ENCODE assay signal across 9 mouse cellular contexts in genomic region chr6:140484170-140484569, GRCm38 (mm10).
DNase-seq lines count a peak whose midpoint lies in the region; ATAC-seq and TF ChIP-seq lines count a peak whose summit lies in the region.
"Had no signal": no experiment of that assay in that cellular context is flagged by ENCODE, and none has a peak within 500 bp of the region (broad histone marks: within the 10 kb centered on the region; RNA-seq: fewer than 3 reads in every experiment).

No protein-coding gene starts in this region.

- no peak overlapping the region for H3K9ac ChIP-seq in intestine, embryonic 15.5 days
- H3K9ac ChIP-seq in intestine, postnatal 0 days (ENCODE audit: low read depth, low read length): no peak overlapping the region
- H3K9ac ChIP-seq in heart, embryonic 15.5 days: no peak overlapping the region
- H3K9ac ChIP-seq in neural tube, embryonic 15.5 days (replicated peaks): no peak overlapping the region
- no peak overlapping the region for H3K9ac ChIP-seq in kidney, embryonic 16.5 days (replicated peaks; ENCODE audit: low read length)

- no peak overlapping the region for H3K4me2 ChIP-seq in intestine, embryonic 15.5 days (replicated peaks)
- no peak overlapping the region for H3K4me2 ChIP-seq in intestine, postnatal 0 days (replicated peaks; ENCODE audit: low read depth)
- H3K4me2 ChIP-seq in heart, embryonic 15.5 days: peak overlapping the region; percentile 38
- H3K4me2 ChIP-seq in neural tube, embryonic 15.5 days: no peak overlapping the region
- H3K4me2 ChIP-seq in kidney, embryonic 16.5 days (replicated peaks; ENCODE audit: low read depth, low read length): no peak overlapping the region

- H3K27ac ChIP-seq in intestine, embryonic 15.5 days: no peak overlapping the region
- no peak overlapping the region for H3K27ac ChIP-seq in intestine, postnatal 0 days (ENCODE audit: low read depth, low read length)
- peak overlapping the region; percentile 88 for H3K27ac ChIP-seq in heart, embryonic 15.5 days
- H3K27ac ChIP-seq in neural tube, embryonic 15.5 days (replicated peaks): no peak overlapping the region; the same call in none of the 2 replicates
- no peak overlapping the region for H3K27ac ChIP-seq in kidney, embryonic 16.5 days (ENCODE audit: low read length)

- peak; percentile 63 to 73 for DNase-seq in cerebellum, postnatal 36 days
- no peak for DNase-seq in frontal cortex, postnatal 14 days (ENCODE audit: low spot score in 2 of 2)
- DNase-seq in urinary bladder, postnatal 10 days (ENCODE audit: low spot score): no peak
- DNase-seq: kidney, adult 11 months had no signal

- 0 out of 2 replicates have a peak, but pooled peaks have one; percentile 11 for ATAC-seq in intestine, embryonic 15.5 days
- ATAC-seq in intestine, postnatal 0 days: no peak
- ATAC-seq in heart, embryonic 15.5 days (replicated peaks; ENCODE audit: insufficient number of reproducible peaks, insufficient read depth, low FRiP score, low read depth): peak; percentile 82
- ATAC-seq in neural tube, embryonic 15.5 days (ENCODE audit: low FRiP score): 0 out of 2 replicates have a peak, but pooled peaks have one; percentile 5
- no peak for ATAC-seq in kidney, embryonic 16.5 days (ENCODE audit: low FRiP score, low TSS enrichment)

- H3K9me3 ChIP-seq in intestine, embryonic 15.5 days: no peaks in the 10 kb centered on the region
- no peaks in the 10 kb centered on the region for H3K9me3 ChIP-seq in intestine, postnatal 0 days (ENCODE audit: control insufficient read depth)
- no peaks in the 10 kb centered on the region for H3K9me3 ChIP-seq in heart, embryonic 15.5 days (replicated peaks)
- no peaks in the 10 kb centered on the region for H3K9me3 ChIP-seq in neural tube, embryonic 15.5 days (replicated peaks)
- no peaks in the 10 kb centered on the region for H3K9me3 ChIP-seq in kidney, embryonic 16.5 days (ENCODE audit: low read length)

- TF ChIP-seq CTCF in intestine, postnatal 0 days (IDR thresholded peaks at IDR 0.05; ENCODE audit: low read depth): no peak

- no peaks in the 10 kb centered on the region for H3K36me3 ChIP-seq in intestine, embryonic 15.5 days
- 0 out of 2 replicates have a peak, but pooled peaks cover under 1% of the 10 kb centered on the region for H3K36me3 ChIP-seq in intestine, postnatal 0 days (ENCODE audit: control insufficient read depth, insufficient read depth)
- no peaks in the 10 kb centered on the region for H3K36me3 ChIP-seq in heart, embryonic 15.5 days
- no peaks in the 10 kb centered on the region for H3K36me3 ChIP-seq in neural tube, embryonic 15.5 days
- no peaks in the 10 kb centered on the region for H3K36me3 ChIP-seq in kidney, embryonic 16.5 days (ENCODE audit: insufficient read depth, low read length)

- H3K4me3 ChIP-seq in intestine, embryonic 15.5 days (replicated peaks): no peak overlapping the region
- H3K4me3 ChIP-seq in intestine, postnatal 0 days (ENCODE audit: low read depth, low read length): no peak overlapping the region
- no peak overlapping the region for H3K4me3 ChIP-seq in heart, embryonic 15.5 days
- H3K4me3 ChIP-seq in neural tube, embryonic 15.5 days (replicated peaks): no peak overlapping the region
- no peak overlapping the region for H3K4me3 ChIP-seq in kidney, embryonic 16.5 days (ENCODE audit: low read length)

- WGBS in intestine, embryonic 15.5 days: 63% methylated on average over 9 of the region's 9 CpGs
- WGBS in intestine, postnatal 0 days: 69% methylated on average over 9 of the region's 9 CpGs
- 38% methylated on average over 9 of the region's 9 CpGs for WGBS in heart, embryonic 15.5 days
- 76% methylated on average over 9 of the region's 9 CpGs for WGBS in neural tube, embryonic 15.5 days
- 79% methylated on average over 9 of the region's 9 CpGs for WGBS in kidney, embryonic 16.5 days

- no peaks in the 10 kb centered on the region for H3K27me3 ChIP-seq in intestine, embryonic 15.5 days (replicated peaks)
- H3K27me3 ChIP-seq in intestine, postnatal 0 days (replicated peaks; ENCODE audit: control insufficient read depth, insufficient read depth, low read length): no peaks in the 10 kb centered on the region
- H3K27me3 ChIP-seq in heart, embryonic 15.5 days: no peaks in the 10 kb centered on the region
- no peaks in the 10 kb centered on the region for H3K27me3 ChIP-seq in neural tube, embryonic 15.5 days (replicated peaks)
- H3K27me3 ChIP-seq in kidney, embryonic 16.5 days (ENCODE audit: insufficient read depth, low read length): no peaks in the 10 kb centered on the region

- peaks cover 10% of the 10 kb centered on the region; the same call in 1 of the 2 replicates for H3K4me1 ChIP-seq in intestine, embryonic 15.5 days (replicated peaks)
- no peaks in the 10 kb centered on the region for H3K4me1 ChIP-seq in intestine, postnatal 0 days (replicated peaks; ENCODE audit: control insufficient read depth, insufficient read depth, low read length)
- peaks cover 30% of the 10 kb centered on the region for H3K4me1 ChIP-seq in heart, embryonic 15.5 days (replicated peaks)
- H3K4me1 ChIP-seq in neural tube, embryonic 15.5 days: peaks cover 23% of the 10 kb centered on the region
- H3K4me1 ChIP-seq in kidney, embryonic 16.5 days (ENCODE audit: insufficient read depth, low read length): peaks cover 4% of the 10 kb centered on the region; the same call in 1 of the 2 replicates

Comparison
In these comparisons a context has a peak if more than half of its experiments do, and no peak if none do; other contexts are left out.
1. ATAC-seq: peak in intestine, embryonic 15.5 days (single experiment), heart, embryonic 15.5 days (single experiment) and neural tube, embryonic 15.5 days (single experiment); none in intestine, postnatal 0 days (single experiment) and kidney, embryonic 16.5 days (single experiment).
2. DNase-seq: peak in cerebellum, postnatal 36 days (2 of 2); none in frontal cortex, postnatal 14 days (0 of 2) and urinary bladder, postnatal 10 days (single experiment).